Mouse (Mus musculus) neural tube, embryonic 14.5 days (tissue): ENCODE data around the gene Gm20388. TPM values are rescaled to one million over a fixed set of nuclear protein-coding genes. Genes with fewer than 3 reads are reported as not detected.

Experiments
- ATAC-seq: fragments of 200-750 bp; cut with Nextera tagmentation; 2 replicates; pipeline ENCODE4 v1.8.0; 2017; ENCODE audit warnings: low read depth, mild to moderate bottlenecking, moderate TSS enrichment, moderate library complexity
- H3K27ac ChIP-seq: fragments of 300-500 bp; sonication (generic); 2 replicates; pipeline ENCODE4 v1.5.1; 2014; ENCODE audit warnings: low read depth, mild to moderate bottlenecking, control low read depth, low read length, moderate library complexity, mixed read lengths
- H3K27me3 ChIP-seq: fragments of 300-500 bp; sonication (generic); 2 replicates; pipeline ENCODE4 v1.6.1; 2014; ENCODE audit warnings: low read length; ENCODE audit not compliant: control insufficient read depth, insufficient read depth
- H3K36me3 ChIP-seq: fragments of 300-500 bp; sonication (generic); 2 replicates; pipeline ENCODE4 v1.6.1; 2014; ENCODE audit warnings: low read length, mixed read lengths; ENCODE audit not compliant: control insufficient read depth, insufficient read depth
- H3K4me1 ChIP-seq: fragments of 300-500 bp; sonication (generic); 2 replicates; pipeline ENCODE4 v1.6.1; 2014; ENCODE audit warnings: low read length; ENCODE audit not compliant: control insufficient read depth, insufficient read depth
- H3K4me2 ChIP-seq: fragments of 300-500 bp; sonication (generic); 2 replicates; pipeline ENCODE4 v1.6.1; 2014; ENCODE audit warnings: mild to moderate bottlenecking, low read depth, low read length, control low read depth
- H3K4me3 ChIP-seq: fragments of 300-500 bp; sonication (generic); 2 replicates; pipeline ENCODE4 v1.5.1; 2014; ENCODE audit warnings: low read depth, low read length, control low read depth, mixed read lengths
- H3K9ac ChIP-seq: fragments of 300-500 bp; sonication (generic); replicated peaks from 2 replicates; pipeline ENCODE4 v1.6.1; 2014; ENCODE audit warnings: low read depth, mild to moderate bottlenecking, control low read depth, low read length, mixed read lengths
- H3K9me3 ChIP-seq: fragments of 300-500 bp; sonication (generic); 2 replicates; pipeline ENCODE4 v1.6.1; 2016; ENCODE audit warnings: low read length; ENCODE audit not compliant: control insufficient read depth
- WGBS: fragments of 180-500 bp; shearing (Covaris S2); extraction: QIAGEN DNeasy Blood & Tissue Kit; methylation state at CpG from one replicate; pipeline ENCODE4 v1.1.7; 2014; 5-methylcytosine and 5-hydroxymethylcytosine counted together
- polyA plus RNA-seq: library from polyadenylated mRNA; unstranded; fragments of >200 nt; fragmentation: Nextera tagmentation; extraction: Ambion mirVana; gene quantifications from 2 replicates; pipeline ENCODE4 v1.2.1, GENCODE M21; 2014

The Gm20388 gene
- polyA plus RNA-seq, 1 experiment from 2014 or later = 10.3 TPM

DNA sequence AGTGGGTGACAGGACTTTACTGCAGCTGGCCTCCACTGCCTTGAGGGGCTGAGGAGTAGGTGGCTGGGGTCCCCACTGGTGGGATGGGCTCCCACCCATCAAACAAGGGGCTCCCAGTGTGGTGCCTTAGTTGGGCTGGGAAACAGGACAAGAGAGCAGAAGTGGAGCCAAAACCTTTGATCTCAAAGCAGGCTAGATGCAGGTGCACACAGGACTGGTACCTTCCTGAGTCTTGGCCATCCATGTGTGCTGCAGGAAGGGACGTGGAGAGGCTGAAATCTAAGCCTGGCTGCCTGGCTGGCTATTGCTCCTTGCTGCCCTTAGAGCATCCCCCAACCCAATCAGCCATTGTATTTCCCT lies 2941.9 kb downstream of the Gm20388 start:
- 64% methylated on average over 1 of the region's 1 CpGs for WGBS
- H3K4me3 ChIP-seq = no peak overlapping the region
- H3K9ac ChIP-seq = no peak overlapping the region
- H3K36me3 ChIP-seq = no peaks in the 10 kb centered on the region
- H3K4me2 ChIP-seq = no peak overlapping the region
- no peaks in the 10 kb centered on the region for H3K9me3 ChIP-seq
- no peak overlapping the region for H3K27ac ChIP-seq
- H3K4me1 ChIP-seq = no peaks in the 10 kb centered on the region
- ATAC-seq = no peak
- H3K27me3 ChIP-seq = no peaks in the 10 kb centered on the region

DNA sequence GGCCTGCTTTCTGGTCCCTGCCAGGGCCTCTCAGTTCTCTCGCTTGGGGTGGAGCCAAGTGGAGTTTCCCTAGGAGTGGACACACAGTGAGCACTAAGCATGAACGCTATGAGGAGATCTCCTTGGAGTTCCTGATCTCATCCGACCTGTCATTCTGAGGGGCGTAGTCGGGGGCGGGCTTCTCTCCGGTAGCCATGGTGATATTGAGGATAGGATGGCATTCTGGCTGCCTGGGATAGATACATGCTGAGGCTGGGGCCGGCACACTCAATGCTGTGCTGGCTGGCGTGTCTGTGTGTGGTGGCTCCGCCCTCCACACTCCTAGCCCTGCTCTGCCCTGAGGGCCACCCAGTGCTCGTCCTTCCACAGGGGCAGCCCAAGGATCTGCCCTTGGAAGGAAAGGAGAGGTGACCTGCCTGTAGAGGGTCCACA lies 2942.7 kb downstream of the Gm20388 start:
- Histone ChIP-seq H3K36me3 (no peaks in the 10 kb centered on the region), H3K4me2 (no peak overlapping the region), H3K9me3 (no peaks in the 10 kb centered on the region), H3K9ac (no peak overlapping the region), H3K27ac (no peak overlapping the region), H3K27me3 (no peaks in the 10 kb centered on the region), H3K4me1 (no peaks in the 10 kb centered on the region), H3K4me3 (no peak overlapping the region)
- 8% methylated on average over 11 of the region's 11 CpGs for WGBS
- ATAC-seq = peak; percentile 63

DNA sequence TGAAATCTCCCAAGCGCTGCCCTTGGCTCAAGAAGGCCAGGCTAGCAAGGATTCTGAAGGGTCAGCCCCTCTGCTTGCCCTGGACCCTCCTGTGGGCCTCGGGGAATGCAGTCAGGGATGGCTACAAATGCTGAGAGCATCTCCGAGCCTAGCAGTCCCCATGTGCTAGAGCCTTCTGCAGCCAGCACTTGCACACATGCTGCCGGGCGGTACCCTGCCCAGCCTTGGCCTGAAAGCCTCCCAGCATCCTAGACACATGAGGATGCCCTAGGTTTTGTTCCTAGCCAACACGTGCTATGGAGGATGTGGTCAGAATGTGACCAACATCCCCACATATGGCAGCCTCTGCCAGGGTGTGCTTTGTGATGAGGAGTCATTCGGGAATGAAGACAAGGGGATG lies 2943.7 kb downstream of the Gm20388 start:
- no peaks in the 10 kb centered on the region for H3K27me3 ChIP-seq
- H3K9ac ChIP-seq = no peak overlapping the region
- H3K27ac ChIP-seq = no peak overlapping the region
- H3K4me2 ChIP-seq = no peak overlapping the region
- ATAC-seq = no peak
- no peaks in the 10 kb centered on the region for H3K36me3 ChIP-seq
- no peak overlapping the region for H3K4me3 ChIP-seq
- WGBS = 88% methylated on average over 7 of the region's 7 CpGs
- H3K4me1 ChIP-seq = no peaks in the 10 kb centered on the region
- no peaks in the 10 kb centered on the region for H3K9me3 ChIP-seq

DNA sequence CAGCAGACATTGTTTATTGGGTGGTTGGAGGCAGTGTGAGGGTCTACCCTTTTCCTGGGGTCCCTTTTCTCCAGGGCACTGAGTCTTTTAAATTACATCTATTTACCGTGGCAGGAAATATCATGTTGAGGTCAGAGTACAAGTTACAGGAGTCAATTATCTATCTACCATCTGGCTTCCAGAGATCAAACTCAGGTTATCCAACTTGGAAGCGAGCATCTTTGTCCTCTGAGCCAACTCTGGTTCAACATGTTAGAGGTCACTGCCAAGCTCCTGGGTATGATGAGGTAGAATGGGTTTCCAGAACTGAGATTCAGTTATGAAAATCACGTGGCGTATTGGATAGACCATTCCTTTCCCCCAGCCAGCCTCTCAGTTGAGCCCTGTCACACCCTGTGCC lies 2944.5 kb downstream of the Gm20388 start:
- H3K36me3 ChIP-seq = no peaks in the 10 kb centered on the region
- no peak overlapping the region for H3K27ac ChIP-seq
- H3K4me2 ChIP-seq = no peak overlapping the region
- no peak overlapping the region for H3K9ac ChIP-seq
- no peak for ATAC-seq
- no peak overlapping the region for H3K4me3 ChIP-seq
- WGBS = 85% methylated on average over 4 of the region's 4 CpGs
- no peaks in the 10 kb centered on the region for H3K27me3 ChIP-seq
- no peaks in the 10 kb centered on the region for H3K9me3 ChIP-seq
- no peaks in the 10 kb centered on the region for H3K4me1 ChIP-seq

DNA sequence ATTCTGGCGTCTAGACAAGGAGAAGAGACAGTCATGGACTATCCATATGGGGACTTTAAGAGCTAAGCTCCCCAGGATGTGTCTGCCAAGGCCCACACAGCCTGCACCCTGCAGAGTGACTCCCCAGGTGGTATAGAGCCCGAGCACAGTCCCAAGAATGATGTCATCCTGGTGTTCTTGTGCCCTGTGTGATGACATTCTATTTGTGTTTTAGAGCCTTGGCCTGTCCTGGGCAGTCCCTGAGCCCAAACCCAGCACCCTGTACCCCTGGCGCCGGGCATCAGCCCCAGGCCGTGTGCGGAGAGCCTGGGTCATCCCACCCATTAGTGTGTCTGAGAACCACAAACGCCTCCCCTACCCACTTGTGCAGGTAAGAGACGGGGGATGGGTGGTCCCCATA lies 2945.6 kb downstream of the Gm20388 start:
- ATAC-seq = no peak
- no peaks in the 10 kb centered on the region for H3K36me3 ChIP-seq
- H3K9me3 ChIP-seq = no peaks in the 10 kb centered on the region
- H3K4me1 ChIP-seq = no peaks in the 10 kb centered on the region
- no peak overlapping the region for H3K9ac ChIP-seq
- no peak overlapping the region for H3K4me2 ChIP-seq
- H3K4me3 ChIP-seq = no peak overlapping the region
- no peaks in the 10 kb centered on the region for H3K27me3 ChIP-seq
- 84% methylated on average over 8 of the region's 8 CpGs for WGBS
- no peak overlapping the region for H3K27ac ChIP-seq

DNA sequence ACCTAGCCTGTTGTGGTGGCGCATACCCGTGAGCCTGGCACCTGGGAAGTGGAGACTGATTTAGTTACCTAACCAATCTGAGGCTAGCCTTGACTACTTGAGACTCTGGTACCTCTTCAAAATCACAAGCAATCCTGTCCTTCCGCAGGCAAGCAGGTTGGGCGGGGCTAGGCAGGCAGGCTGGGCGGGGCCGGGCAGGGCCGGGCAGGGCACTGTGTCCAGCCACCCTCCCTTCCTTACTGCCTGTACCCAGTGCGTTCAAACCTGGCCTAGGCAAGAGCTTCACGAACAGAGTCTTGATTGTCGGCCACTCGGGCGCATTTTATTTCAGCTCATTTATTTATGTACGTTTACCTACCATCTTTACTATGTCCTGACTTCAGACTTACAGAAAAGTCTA lies 2949.2 kb downstream of the Gm20388 start:
- 58% methylated on average over 13 of the region's 13 CpGs for WGBS
- Histone ChIP-seq H3K27me3 (no peaks in the 10 kb centered on the region), H3K9ac (no peak overlapping the region), H3K9me3 (no peaks in the 10 kb centered on the region), H3K27ac (no peak overlapping the region), H3K36me3 (no peaks in the 10 kb centered on the region), H3K4me1 (no peaks in the 10 kb centered on the region), H3K4me3 (no peak overlapping the region), H3K4me2 (no peak overlapping the region)
- no peak for ATAC-seq

DNA sequence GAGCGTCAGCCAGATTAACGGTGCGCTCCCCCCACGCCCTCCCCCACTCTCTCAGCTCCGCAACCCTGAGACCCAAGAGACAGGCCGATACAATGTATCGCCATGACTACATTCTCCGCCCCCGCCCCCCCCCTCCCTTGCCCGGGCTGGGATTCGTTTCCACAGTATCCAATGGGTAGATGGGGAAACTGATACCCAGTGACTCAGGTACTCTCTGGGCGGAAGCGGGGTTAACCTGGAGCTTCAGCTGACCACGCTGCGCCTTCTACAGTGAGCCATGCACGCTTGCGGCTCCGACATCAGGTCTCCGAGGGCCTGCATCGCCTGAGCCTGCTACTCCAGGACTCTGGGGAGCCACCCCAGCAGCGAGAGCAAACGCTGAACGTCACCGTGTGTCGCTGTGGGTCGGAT lies 2954.1 kb downstream of the Gm20388 start:
- Histone ChIP-seq H3K36me3 (no peaks in the 10 kb centered on the region), H3K27ac (no peak overlapping the region), H3K9me3 (no peaks in the 10 kb centered on the region), H3K27me3 (no peaks in the 10 kb centered on the region), H3K4me2 (peak overlapping the region; percentile 42), H3K4me1 (no peaks in the 10 kb centered on the region), H3K9ac (no peak overlapping the region), H3K4me3 (peak overlapping the region; percentile 11)
- ATAC-seq = no peak; the same call in 1 of the 2 replicates
- WGBS = 61% methylated on average over 26 of the region's 26 CpGs

DNA sequence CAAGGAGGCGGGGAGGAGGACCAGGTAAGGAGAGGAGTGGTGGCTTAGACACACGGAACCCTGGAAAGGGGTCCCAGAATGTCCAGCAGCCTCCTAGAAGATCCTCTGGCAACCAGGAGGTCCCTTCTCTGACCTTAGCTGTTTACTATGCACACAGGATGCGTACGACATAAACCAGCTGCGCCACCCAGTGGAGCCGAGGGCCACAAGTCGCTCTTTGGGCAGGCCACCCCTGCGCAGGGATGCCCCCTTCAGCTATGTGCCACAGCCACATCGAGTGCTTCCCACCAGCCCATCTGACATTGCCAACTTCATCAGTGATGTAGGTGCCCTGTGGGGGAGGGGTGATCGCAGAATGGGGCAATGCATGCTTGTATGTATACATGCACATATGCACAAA lies 2954.8 kb downstream of the Gm20388 start:
- 53% methylated on average over 10 of the region's 10 CpGs for WGBS
- Histone ChIP-seq H3K4me1 (no peaks in the 10 kb centered on the region), H3K4me2 (peak overlapping the region; percentile 42; the same call in 1 of the 2 replicates), H3K27ac (no peak overlapping the region), H3K36me3 (no peaks in the 10 kb centered on the region), H3K4me3 (peak overlapping the region; percentile 11), H3K9me3 (no peaks in the 10 kb centered on the region), H3K9ac (no peak overlapping the region), H3K27me3 (no peaks in the 10 kb centered on the region)
- no peak for ATAC-seq

DNA sequence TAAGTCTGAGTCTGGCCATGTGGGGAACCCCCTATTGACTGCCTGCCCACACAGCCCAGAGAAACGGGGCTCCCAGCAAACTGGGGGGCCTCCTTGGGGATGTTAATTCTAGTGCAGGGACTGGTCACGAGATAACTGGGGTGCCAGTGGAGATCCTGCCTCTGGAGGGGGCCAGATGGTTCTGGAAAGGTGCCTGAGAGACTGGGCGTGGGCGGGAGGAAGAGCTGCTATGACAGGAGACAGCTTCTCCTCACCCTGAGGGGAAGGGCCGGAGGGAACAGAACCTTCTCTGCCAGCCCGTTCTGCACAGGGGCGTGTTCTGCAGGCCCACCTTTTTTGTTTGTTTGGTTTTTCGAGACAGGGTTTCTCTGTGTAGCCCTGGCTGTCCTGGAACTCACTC lies 2955.6 kb downstream of the Gm20388 start:
- Histone ChIP-seq H3K9ac (no peak overlapping the region), H3K4me1 (no peaks in the 10 kb centered on the region), H3K4me3 (no peak overlapping the region), H3K27ac (no peak overlapping the region), H3K27me3 (no peaks in the 10 kb centered on the region), H3K36me3 (no peaks in the 10 kb centered on the region), H3K4me2 (no peak overlapping the region), H3K9me3 (no peaks in the 10 kb centered on the region)
- 82% methylated on average over 8 of the region's 8 CpGs for WGBS
- no peak for ATAC-seq

DNA sequence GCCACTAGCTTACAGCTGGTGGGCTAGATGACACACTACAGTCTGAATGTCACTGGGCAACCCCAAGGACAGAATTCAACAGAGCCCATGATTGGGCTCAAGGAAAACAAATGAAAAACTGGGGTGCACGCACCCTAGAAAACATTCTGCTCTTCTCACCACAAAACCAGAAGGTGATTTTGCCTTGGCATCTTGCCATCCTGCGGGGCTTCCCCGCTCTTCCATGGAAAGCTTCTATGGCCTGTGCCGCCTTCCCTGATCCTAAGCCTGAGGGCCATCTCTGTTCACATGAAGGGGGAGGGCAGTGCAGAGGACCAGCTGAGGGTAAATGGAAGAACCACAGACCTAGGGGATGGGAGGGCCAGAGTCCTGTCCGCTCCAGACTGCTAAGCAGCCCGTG lies 2957.3 kb downstream of the Gm20388 start:
- H3K27me3 ChIP-seq = no peaks in the 10 kb centered on the region
- ATAC-seq = no peak
- H3K4me1 ChIP-seq = no peaks in the 10 kb centered on the region
- no peak overlapping the region for H3K4me3 ChIP-seq
- no peak overlapping the region for H3K4me2 ChIP-seq
- no peaks in the 10 kb centered on the region for H3K36me3 ChIP-seq
- WGBS = 85% methylated on average over 6 of the region's 6 CpGs
- no peaks in the 10 kb centered on the region for H3K9me3 ChIP-seq
- H3K27ac ChIP-seq = no peak overlapping the region
- H3K9ac ChIP-seq = no peak overlapping the region
